In genomic region chr17:28560598-28560997, GRCm38 (mm10) we compare ENCODE assay signal across 34 mouse cellular contexts. TPM values are rescaled to one million over a fixed set of nuclear protein-coding genes. Genes with fewer than 3 reads are reported as not detected.
DNase-seq lines count a peak whose midpoint lies in the region; ATAC-seq and TF ChIP-seq lines count a peak whose summit lies in the region.
"Had no signal": no experiment of that assay in that cellular context is flagged by ENCODE, and none has a peak within 500 bp of the region (broad histone marks: within the 10 kb centered on the region; RNA-seq: fewer than 3 reads in every experiment).

Gene Clps, minus strand, starts transcription at chr17:28560766.

- no peak for TF ChIP-seq POLR2A in spleen, adult 2 months (IDR thresholded peaks at IDR 0.05; ENCODE audit: low read depth, low read length)
- TF ChIP-seq POLR2A in small intestine, adult 2 months (IDR thresholded peaks at IDR 0.05; ENCODE audit: low read depth, low read length), result no peak

- intact Hi-C loops in left cerebral cortex, postnatal 36 days (cut with DNase I), result no loop called here

- no peaks in the 10 kb centered on the region for H3K9me3 ChIP-seq in liver, embryonic 13.5 days (replicated peaks)
- H3K9me3 ChIP-seq in liver, postnatal 0 days (ENCODE audit: low read length), result no peaks in the 10 kb centered on the region
- no peaks in the 10 kb centered on the region for H3K9me3 ChIP-seq in forebrain, embryonic 16.5 days (ENCODE audit: control insufficient read depth, low read length)
- H3K9me3 ChIP-seq: forebrain, embryonic 13.5 days; G1E; heart, embryonic 10.5 days; heart, embryonic 15.5 days; limb, embryonic 12.5 days had no signal

- H3K4me2 ChIP-seq in liver, embryonic 13.5 days, result no peak within 1 kb of the TSS
- no peak within 1 kb of the TSS for H3K4me2 ChIP-seq in liver, postnatal 0 days (ENCODE audit: low read depth, low read length)
- H3K4me2 ChIP-seq in forebrain, embryonic 16.5 days (ENCODE audit: low read length), result no peak within 1 kb of the TSS
- H3K4me2 ChIP-seq: forebrain, embryonic 13.5 days; heart, embryonic 15.5 days; limb, embryonic 12.5 days had no signal

- no peak for TF ChIP-seq CTCF in liver, postnatal 0 days (IDR thresholded peaks at IDR 0.05; ENCODE audit: low read depth)
- TF ChIP-seq CTCF in spleen, adult 2 months (IDR thresholded peaks at IDR 0.05; ENCODE audit: extremely low read depth, insufficient read depth, insufficient read length, insufficient replicate concordance), result no peak
- no peak for TF ChIP-seq CTCF in small intestine, adult 2 months (IDR thresholded peaks at IDR 0.05; ENCODE audit: extremely low read depth, insufficient read length, insufficient replicate concordance, low read depth, low read length)

- 0 out of 2 replicates have a peak within 1 kb of the TSS, but pooled peaks have one; percentile 12 for H3K27ac ChIP-seq in liver, embryonic 13.5 days
- H3K27ac ChIP-seq in liver, postnatal 0 days (ENCODE audit: low read depth), result no peak within 1 kb of the TSS
- H3K27ac ChIP-seq in spleen, adult 2 months (ENCODE audit: insufficient read depth, low read length), result no peak within 1 kb of the TSS
- no peak within 1 kb of the TSS for H3K27ac ChIP-seq in small intestine, adult 2 months (ENCODE audit: insufficient read depth, low read depth, low read length)
- H3K27ac ChIP-seq in forebrain, embryonic 16.5 days (ENCODE audit: low read length), result no peak within 1 kb of the TSS
- H3K27ac ChIP-seq: forebrain, embryonic 13.5 days; heart, embryonic 10.5 days; heart, embryonic 15.5 days had no signal

- 55% methylated on average over 4 of the region's 4 CpGs for WGBS in liver, embryonic 13.5 days (ENCODE audit: insufficient replicate concordance)
- 61% methylated on average over 4 of the region's 4 CpGs for WGBS in liver, postnatal 0 days (ENCODE audit: insufficient replicate concordance)
- 94% methylated on average over 4 of the region's 4 CpGs for WGBS in spleen, adult 2 months
- 54% methylated on average over 4 of the region's 4 CpGs for WGBS in small intestine, adult 2 months
- 97% methylated on average over 4 of the region's 4 CpGs for WGBS in forebrain, embryonic 16.5 days

- H3K4me1 ChIP-seq in liver, embryonic 13.5 days (replicated peaks), result peaks cover 15% of the 10 kb centered on the region
- H3K4me1 ChIP-seq in liver, postnatal 0 days (ENCODE audit: insufficient read depth), result peaks cover 8% of the 10 kb centered on the region
- H3K4me1 ChIP-seq in spleen, adult 2 months (ENCODE audit: control insufficient read depth, insufficient read depth, insufficient read length), result no peaks in the 10 kb centered on the region
- no peaks in the 10 kb centered on the region for H3K4me1 ChIP-seq in small intestine, adult 2 months (ENCODE audit: control insufficient read depth, insufficient read depth, insufficient read length, low read length)
- peaks cover 4% of the 10 kb centered on the region; the same call in 1 of the 2 replicates for H3K4me1 ChIP-seq in forebrain, embryonic 16.5 days (replicated peaks; ENCODE audit: control insufficient read depth, insufficient read depth, low read length)

- no peak within 1 kb of the TSS for H3K9ac ChIP-seq in liver, embryonic 13.5 days
- no peak within 1 kb of the TSS for H3K9ac ChIP-seq in liver, postnatal 0 days (replicated peaks)
- no peak within 1 kb of the TSS for H3K9ac ChIP-seq in forebrain, embryonic 16.5 days (replicated peaks; ENCODE audit: low read depth, low read length)
- H3K9ac ChIP-seq: forebrain, embryonic 13.5 days; heart, embryonic 15.5 days; limb, embryonic 12.5 days had no signal

- H3K27me3 ChIP-seq in liver, embryonic 13.5 days, result no peaks in the 10 kb centered on the region
- H3K27me3 ChIP-seq in liver, postnatal 0 days (ENCODE audit: insufficient read depth, low read length), result no peaks in the 10 kb centered on the region
- no peaks in the 10 kb centered on the region for H3K27me3 ChIP-seq in spleen, adult 2 months (ENCODE audit: control insufficient read depth, insufficient read depth, low read length)
- no peaks in the 10 kb centered on the region for H3K27me3 ChIP-seq in small intestine, adult 2 months (ENCODE audit: control insufficient read depth, insufficient read depth, low read length)
- no peaks in the 10 kb centered on the region for H3K27me3 ChIP-seq in forebrain, embryonic 16.5 days (replicated peaks; ENCODE audit: control insufficient read depth, insufficient read depth, low read length)
- H3K27me3 ChIP-seq: forebrain, embryonic 13.5 days; heart, embryonic 15.5 days; limb, embryonic 12.5 days had no signal

- H3K4me3 ChIP-seq in liver, embryonic 13.5 days (replicated peaks), result no peak within 1 kb of the TSS
- no peak within 1 kb of the TSS for H3K4me3 ChIP-seq in liver, postnatal 0 days (ENCODE audit: low read depth, low read length)
- H3K4me3 ChIP-seq in spleen, adult 2 months (ENCODE audit: extremely low read depth, insufficient read depth, insufficient read length), result no peak within 1 kb of the TSS
- H3K4me3 ChIP-seq in small intestine, adult 2 months (ENCODE audit: low read depth, low read length), result peak within 1 kb of the TSS; percentile 6; the same call in 1 of the 2 replicates
- H3K4me3 ChIP-seq in forebrain, embryonic 16.5 days (replicated peaks; ENCODE audit: low read length), result no peak within 1 kb of the TSS
- H3K4me3 ChIP-seq: forebrain, embryonic 13.5 days; heart, embryonic 10.5 days; heart, embryonic 15.5 days; limb, embryonic 12.5 days had no signal

- no peaks in the 10 kb centered on the region for H3K36me3 ChIP-seq in liver, embryonic 13.5 days
- no peaks in the 10 kb centered on the region for H3K36me3 ChIP-seq in liver, postnatal 0 days (replicated peaks; ENCODE audit: insufficient read depth, low read length)
- no peaks in the 10 kb centered on the region for H3K36me3 ChIP-seq in spleen, adult 2 months (ENCODE audit: control insufficient read depth, insufficient read depth, low read length)
- H3K36me3 ChIP-seq in small intestine, adult 2 months (ENCODE audit: control insufficient read depth, insufficient read depth, low read length), result no peaks in the 10 kb centered on the region
- H3K36me3 ChIP-seq in forebrain, embryonic 16.5 days (ENCODE audit: control insufficient read depth, insufficient read depth), result no peaks in the 10 kb centered on the region
- H3K36me3 ChIP-seq: G1E; heart, embryonic 10.5 days; heart, embryonic 15.5 days; limb, embryonic 12.5 days had no signal

- DNase-seq in liver, embryonic 13.5 days, result no peak
- no peak for DNase-seq in liver, postnatal 0 days
- no peak for DNase-seq in spleen, adult 2 months (ENCODE audit: low read depth in 1 of 2, low spot score in 2 of 2)
- DNase-seq in spleen, postnatal 4 days (ENCODE audit: low spot score in 2 of 2), result no peak
- peak; percentile 32 for DNase-seq in yolk sac, embryonic 10.5 days (ENCODE audit: low spot score)
- DNase-seq in left cerebral cortex, postnatal 36 days (ENCODE audit: low spot score in 2 of 2), result no peak
- DNase-seq: adrenal gland, postnatal 10 days; cerebellum, adult 11 months; cerebellum, postnatal 25 days; gastrocnemius, postnatal 14 days; heart, adult 11 months; kidney, adult 11 months; kidney, postnatal 36 days; lung, adult 2 months; midbrain, embryonic 14.5 days had no signal

- ATAC-seq in liver, embryonic 13.5 days (ENCODE audit: low read depth), result no peak
- no peak for ATAC-seq in liver, postnatal 0 days
- ATAC-seq in forebrain, embryonic 16.5 days, result no peak
- ATAC-seq: forebrain, embryonic 13.5 days; hindbrain, embryonic 16.5 days had no signal

- TF ChIP-seq EP300 in liver, postnatal 0 days (IDR thresholded peaks at IDR 0.05; ENCODE audit: low read depth), result no peak

RNA-seq across cellular contexts. Expression of gene Clps, which starts in this region (rescaled TPM):
- 3.2 and 3.4 TPM in 2 replicates for polyA plus RNA-seq in liver, embryonic 13.5 days (2015; fragmentation: Nextera tagmentation; extraction: Ambion mirVana)
- polyA plus RNA-seq in liver, postnatal 0 days (2015; fragmentation: Nextera tagmentation; extraction: Ambion mirVana), result 1.2 and 26.9 TPM in 2 replicates
- 8,275 and 8,966 TPM in 2 replicates for polyA plus RNA-seq in spleen, adult 2 months (2012; rRNA removed)
- polyA plus RNA-seq in small intestine, adult 2 months (2012; rRNA removed), result 1,332 and 30,405 TPM in 2 replicates
- not detected for total RNA-seq in left cerebral cortex, postnatal 36 days (2021)
- polyA plus RNA-seq in forebrain, embryonic 16.5 days (2015; fragmentation: Nextera tagmentation; extraction: Ambion mirVana), result not detected in 2 replicates
- total RNA-seq: adrenal gland, postnatal 10 days; CH12.LX; G1E; gastrocnemius, postnatal 14 days; heart, postnatal 25 days; layer of hippocampus, adult 8-10 months; layer of hippocampus, postnatal 25 days; left cerebral cortex, adult 8-10 months; monocyte, adult 5-6 weeks had no signal
- polyA plus RNA-seq: C2C12; embryonic facial prominence, embryonic 11.5 days; G1E; hindbrain, embryonic 11.5 days; hindbrain, embryonic 16.5 days; kidney, embryonic 14.5 days; limb, embryonic 12.5 days; midbrain, embryonic 14.5 days; neural tube, embryonic 14.5 days had no signal

Comparison
In these comparisons a context has a peak if more than half of its experiments do, and no peak if none do; other contexts are left out.
1. RNA of gene Clps (polyA plus RNA-seq): 8,275 to 8,966 TPM in spleen, adult 2 months and 1,332 to 30,405 TPM in small intestine, adult 2 months; 3.2 to 3.4 TPM in liver, embryonic 13.5 days, 1.2 to 26.9 TPM in liver, postnatal 0 days and not detected in forebrain, embryonic 16.5 days; every median in the first group is over 10 times any median in the second.